Mouse (Mus musculus) adipocyte (in vitro differentiated cells): ENCODE results near the gene Krtap4-1.
"Not testable (repeated sequence)": the region's sequence is repeated elsewhere in the genome, so short reads cannot be mapped to it uniquely, and the experiment has no call there.

ENCODE experiments used
- DNase-seq: peaks from one replicate; pipeline ENCODE4 v3.0.0-alpha.2; 2016; ENCODE audit warnings: low spot score

The Krtap4-1 gene

DNA sequence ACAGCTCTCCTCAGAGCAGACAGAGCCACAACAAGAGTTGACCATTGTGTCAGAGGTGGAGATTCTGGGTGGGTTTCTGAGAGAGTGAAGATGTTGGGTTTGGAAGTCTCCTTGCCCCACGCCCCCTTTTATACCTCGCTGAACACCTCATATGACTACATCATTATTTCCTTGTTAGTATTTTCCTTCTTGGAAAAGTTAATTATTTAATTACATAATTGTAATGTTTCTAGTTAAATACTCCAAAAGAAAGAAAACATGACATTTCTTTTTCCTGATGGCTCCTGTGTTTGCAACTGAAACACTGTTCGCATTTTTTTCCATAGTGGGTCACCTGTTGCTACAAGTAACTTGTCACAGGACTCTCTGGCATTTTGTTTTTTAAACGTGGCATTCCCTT is at the start of gene Krtap4-1:
Gene Krtap4-1 (minus strand): TSS at position 101 of the 400 bp plus-strand sequence.
- no peak for DNase-seq

DNA sequence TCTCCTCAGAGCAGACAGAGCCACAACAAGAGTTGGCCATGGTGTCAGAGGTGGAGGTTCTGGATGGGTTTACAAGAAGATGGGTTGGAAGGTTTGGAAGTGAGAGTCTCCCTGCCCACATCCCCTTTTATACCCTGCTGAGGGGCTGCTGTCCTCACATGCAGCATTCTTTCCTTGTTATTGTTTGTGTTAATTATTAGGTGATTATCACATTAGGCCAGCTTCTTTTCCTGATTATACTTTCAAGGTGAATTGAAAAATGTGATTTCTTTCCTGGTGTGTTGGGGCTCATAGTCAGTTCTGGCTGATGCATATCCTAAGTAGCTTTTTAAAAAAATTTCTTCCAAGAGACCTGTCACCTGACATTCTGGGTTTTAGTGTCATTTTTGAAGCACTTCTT is 37.8 kb upstream of the Krtap4-1 start, which contains the start of gene Krtap4-6:
Gene Krtap4-6 (minus strand): TSS at position 101 of the 400 bp plus-strand sequence.
- DNase-seq: no peak

DNA sequence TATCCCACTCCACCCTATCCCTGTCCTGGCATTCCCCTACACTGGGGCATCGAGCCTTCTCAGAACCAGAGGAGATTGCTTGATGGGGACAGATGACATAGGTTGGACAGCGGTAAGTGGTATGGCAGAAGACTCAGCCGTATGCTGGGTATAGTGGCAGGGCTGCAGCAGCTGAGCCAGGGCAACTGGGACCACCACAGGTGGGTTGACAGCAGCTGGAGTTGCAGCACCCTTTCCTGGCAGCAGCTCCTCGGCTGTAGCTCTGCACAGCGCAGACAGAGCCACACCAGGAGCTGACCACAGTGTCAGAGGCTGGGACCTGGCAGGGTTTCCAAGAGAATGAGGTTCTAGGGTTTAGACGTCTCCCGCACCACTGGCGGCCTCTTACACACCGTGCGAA is 34.8 kb upstream of the Krtap4-1 start:
- DNase-seq: no peak

DNA sequence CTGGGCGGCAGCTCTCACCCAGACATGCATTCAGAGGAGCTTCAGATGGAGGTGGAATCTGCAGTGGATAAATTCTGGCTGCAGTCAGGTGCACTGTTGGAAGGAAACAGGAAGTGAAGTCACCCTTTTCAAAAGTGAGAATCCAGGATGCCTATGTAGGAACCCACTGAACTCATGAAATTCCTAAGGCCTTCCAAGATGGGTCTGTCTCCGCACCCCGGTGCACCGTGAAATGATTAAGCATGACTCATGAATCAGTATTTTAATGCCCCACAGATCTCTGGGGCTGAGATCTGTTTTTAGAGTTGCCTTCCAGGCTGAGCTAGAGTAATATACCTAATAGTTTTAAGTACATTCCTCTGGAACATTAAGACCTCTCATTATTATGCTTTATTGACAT is 31.2 kb upstream of the Krtap4-1 start:
- DNase-seq: no peak

DNA sequence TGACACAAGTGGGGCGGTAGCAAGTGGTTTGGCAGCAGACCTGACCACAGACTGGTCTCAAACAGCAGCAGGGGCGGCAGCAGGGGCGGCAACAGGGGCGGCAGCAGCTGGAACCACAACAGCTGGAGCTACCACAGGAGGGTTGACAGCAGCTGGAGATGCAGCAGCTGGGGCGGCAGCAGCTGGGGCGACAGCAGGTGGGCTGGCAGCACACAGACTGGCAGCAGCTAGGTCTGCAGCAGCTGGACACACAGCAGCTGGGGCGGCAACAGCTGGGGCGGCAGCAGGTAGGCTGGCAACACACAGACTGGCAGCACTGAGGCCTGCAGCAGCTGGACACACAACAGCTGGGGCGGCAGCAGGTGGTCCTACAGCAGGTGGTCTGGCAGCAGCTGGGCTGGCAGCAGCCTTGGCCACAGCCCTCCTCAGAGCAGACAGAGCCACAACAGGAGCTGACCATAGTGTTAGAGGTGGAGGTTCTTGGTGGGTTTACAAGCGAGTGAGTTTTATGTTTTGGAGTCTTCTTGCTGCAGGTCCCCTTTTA is 30.5 kb upstream of the Krtap4-1 start, which contains the start of gene Gm11563:
Gene Gm11563 (minus strand): TSS at position 494 of the 544 bp plus-strand sequence.
- DNase-seq: not testable (repeated sequence)

DNA sequence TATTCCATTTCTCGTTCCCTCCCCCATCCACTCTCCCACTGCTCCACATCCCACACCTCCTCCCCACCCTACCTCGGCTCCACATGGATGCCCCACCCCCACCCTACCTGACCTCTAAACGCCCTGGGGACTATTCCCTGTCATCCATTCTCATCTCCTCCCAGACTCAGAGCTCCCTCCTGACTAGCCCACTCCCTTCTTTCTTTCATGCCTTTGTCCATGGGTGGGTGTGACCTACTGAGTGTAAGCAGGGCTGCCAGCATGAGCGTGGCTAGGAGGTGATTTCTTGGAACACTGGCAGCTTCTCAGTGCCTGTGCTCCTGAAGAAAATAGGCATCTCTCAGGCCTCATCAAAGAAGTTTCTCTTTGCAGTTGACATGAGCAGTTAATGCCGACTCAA is 29.0 kb upstream of the Krtap4-1 start:
- no peak for DNase-seq

DNA sequence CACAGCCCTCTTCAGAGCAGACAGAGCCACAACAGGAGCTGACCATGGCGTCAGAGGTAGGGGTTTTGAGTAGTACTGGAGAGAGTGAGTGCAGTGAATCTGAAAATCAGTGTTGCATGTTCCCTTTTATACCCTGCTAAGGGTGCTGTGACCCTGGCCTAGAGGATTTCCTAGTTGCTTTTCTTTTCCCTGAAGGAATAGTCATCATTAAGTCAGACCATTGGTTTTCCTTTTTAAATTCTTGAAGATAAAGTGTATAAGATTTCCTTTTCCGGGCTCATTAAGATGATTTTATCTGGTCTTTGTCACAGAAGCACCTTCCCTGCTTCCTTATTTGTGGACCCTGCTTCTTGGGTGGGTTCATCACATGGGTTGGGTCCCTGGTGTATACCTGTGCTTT is 22.1 kb upstream of the Krtap4-1 start, which contains the start of gene Gm11555:
Gene Gm11555 (minus strand): TSS at position 101 of the 400 bp plus-strand sequence.
- DNase-seq: no peak

DNA sequence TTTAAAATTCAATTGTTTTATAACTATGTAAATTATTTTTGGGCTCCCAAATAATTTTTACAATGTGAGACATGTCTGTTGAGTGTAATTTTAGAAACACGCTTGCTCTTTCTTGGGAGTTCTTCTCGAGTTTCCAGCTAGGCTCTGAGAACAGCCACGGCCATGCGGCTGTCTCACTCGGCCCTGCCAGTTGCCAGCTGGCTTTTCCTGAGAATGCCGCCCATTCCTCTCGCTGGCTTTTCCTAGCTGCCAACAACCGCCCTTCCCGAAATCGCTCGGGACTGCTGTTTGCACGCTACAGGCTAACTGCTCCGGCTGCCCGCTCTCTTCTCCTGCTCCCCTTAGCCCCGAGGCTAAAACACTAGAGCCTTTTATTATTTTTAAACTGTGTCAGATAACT is 18.4 kb upstream of the Krtap4-1 start:
- no peak for DNase-seq

DNA sequence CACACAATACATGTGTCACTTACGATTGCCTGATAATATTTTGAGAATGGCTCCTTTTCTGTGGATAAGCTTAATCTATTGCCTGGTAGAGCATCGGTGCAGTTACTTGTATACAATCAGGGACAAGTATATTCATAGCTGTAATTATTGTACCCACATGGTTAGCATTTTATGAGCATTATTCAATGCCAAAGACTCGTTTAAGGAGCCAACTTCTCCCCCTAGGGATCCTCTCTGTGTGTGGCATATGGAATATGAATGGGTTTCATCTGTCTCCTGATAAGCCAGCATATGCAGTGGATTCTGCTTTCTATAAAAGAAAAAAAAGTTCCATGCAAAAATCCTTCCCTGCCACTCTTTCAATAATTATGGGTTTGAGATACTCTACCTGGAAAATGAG is 16.3 kb upstream of the Krtap4-1 start:
- no peak for DNase-seq

DNA sequence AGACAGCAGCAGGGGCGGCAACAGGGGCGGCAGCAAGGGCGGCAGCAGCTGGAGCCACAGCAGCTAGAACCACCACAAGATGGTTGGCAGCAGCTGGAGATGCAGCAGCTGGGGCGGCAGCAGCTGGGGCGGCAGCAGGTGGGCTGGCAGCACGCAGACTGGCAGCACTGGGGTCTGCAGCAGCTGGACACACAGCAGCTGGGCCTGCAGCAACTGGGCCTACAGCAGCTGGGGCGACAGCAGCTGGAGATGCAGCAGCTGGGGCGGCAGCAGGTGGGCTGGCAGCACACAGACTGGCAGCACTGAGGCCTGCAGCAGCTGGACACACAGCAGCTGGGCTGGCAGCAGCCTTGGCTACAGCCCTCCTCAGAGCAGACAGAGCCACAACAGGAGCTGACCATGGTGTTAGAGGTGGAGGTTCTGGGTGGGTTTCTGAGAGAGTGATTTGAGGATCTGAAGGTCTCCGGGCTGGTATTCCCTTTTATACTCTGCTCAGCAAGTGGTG is 15.6 kb upstream of the Krtap4-1 start, which contains the start of gene Krtap4-7:
Gene Krtap4-7 (minus strand): TSS at position 455 of the 505 bp plus-strand sequence.
- not testable (repeated sequence) for DNase-seq

DNA sequence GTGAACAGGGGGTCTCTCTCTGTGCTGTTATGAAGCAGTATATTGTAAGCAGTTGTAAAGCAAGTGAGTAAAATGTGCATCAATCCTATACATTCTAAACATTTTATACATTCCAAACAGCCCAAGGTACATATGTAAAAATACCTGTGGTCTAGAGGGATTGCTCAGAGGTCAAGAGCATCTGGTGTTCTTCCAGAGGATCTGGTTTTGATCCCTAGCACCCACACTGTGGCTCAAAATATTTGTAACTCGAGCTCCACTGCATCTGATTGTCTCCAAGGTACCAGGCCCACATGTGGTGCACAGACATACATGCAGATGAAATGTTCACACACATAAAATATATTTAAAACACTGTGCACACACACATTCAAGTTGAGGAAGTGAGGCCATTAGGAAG is 12.9 kb upstream of the Krtap4-1 start:
- DNase-seq: no peak

DNA sequence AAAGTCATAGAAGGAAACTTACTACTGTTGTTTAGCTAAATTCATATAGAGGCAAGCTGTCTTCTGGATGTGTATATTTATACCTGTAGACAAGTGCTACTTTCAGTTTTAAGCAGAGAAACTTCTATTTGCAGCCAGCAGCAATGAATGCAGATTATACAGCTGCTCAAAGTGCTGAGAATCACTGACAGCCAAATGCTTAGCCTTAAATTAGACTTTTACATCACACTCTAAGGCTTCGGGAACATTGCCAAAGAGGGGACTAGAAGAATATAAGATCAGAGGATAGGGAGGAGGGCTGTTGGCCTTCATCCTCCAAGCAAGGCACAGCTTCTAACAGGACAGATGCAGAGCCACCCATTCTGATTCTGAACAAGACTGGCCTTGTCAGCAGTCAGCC is 9.0 kb upstream of the Krtap4-1 start:
- DNase-seq: no peak

DNA sequence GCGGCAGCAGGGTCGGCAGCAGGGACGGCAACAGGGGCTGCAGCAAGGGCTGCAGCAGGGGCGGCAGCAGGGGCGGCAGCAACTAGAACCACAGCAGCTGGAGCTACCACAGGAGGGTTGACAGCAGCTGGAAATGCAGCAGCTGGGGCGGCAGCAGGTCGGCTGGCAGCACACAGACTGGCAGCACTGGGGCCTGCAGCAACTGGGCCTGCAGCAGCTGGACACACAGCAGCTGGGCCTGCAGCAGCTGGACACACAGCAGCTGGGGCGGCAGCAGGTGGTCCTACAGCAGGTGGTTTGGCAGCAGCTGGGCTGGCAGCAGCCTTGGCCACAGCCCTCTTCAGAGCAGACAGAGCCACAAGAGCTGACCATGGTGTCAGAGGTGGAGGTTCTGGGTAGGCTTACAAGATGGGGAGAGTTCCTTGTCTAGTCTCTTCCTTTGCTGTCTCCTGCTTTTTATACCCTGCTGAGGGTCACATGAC is 6.7 kb upstream of the Krtap4-1 start, which contains the start of gene Krtap4-2:
Gene Krtap4-2 (minus strand): TSS at position 432 of the 482 bp plus-strand sequence.
- DNase-seq: no peak

DNA sequence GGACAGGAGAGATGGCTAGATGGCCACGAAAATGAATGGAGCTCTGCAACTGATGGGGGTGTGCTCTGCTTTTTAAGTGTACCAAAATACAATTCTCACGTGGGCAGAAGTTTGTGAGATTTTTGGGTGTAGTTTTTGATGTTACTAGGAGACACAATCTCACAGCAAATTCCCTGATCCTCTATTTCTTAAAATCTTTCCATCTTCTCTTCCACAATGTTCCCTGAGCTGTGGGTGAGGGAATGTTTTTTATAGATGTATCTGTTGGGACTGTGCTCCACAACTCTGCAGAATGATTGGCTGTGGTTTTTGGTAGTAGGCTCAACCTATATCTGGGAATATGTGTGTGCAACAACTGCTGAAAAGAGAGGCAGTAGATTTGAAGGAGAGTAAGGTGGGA is 5.3 kb upstream of the Krtap4-1 start:
- DNase-seq: no peak

DNA sequence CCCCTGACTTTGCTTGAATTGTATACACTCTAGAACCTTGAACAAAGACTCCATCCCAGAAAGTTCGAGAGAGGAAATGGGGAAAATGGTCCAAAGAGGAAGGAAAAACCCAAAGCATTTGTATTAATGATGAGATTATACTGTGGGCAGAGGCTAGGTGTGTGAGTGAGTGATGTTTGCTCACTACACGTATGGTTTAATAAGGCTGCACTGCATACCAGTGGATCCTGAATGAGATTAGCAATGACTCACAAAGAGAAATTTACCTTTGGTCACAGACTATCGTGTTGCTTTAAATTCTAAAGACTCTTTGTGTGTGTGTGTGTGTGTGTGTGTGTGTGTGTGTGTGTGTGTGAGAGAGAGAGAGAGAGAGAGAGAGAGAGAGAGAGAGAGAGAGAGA is 2.9 kb upstream of the Krtap4-1 start:
- no peak for DNase-seq

DNA sequence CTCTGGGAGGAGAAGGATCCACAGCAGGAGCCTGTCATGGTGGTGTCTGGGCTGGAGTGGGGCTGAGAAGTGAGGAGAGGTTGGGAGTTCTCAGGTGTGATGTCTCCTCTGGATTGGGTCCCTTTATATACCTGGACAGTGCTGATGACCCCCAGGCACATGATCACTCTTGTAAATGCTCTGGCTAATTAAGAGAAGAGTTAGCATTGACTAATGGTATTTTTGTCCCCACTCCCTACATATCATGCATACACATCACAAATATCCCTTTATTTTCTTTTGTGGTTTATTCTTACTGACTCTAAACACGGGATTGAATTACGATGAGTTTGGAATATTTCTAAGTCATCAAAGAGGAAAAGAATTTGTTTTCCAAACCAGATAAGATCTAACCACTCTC is 7.7 kb downstream of the Krtap4-1 start, which contains the start of gene Gm11562:
Gene Gm11562 (minus strand): TSS at position 101 of the 400 bp plus-strand sequence.
- no peak for DNase-seq

DNA sequence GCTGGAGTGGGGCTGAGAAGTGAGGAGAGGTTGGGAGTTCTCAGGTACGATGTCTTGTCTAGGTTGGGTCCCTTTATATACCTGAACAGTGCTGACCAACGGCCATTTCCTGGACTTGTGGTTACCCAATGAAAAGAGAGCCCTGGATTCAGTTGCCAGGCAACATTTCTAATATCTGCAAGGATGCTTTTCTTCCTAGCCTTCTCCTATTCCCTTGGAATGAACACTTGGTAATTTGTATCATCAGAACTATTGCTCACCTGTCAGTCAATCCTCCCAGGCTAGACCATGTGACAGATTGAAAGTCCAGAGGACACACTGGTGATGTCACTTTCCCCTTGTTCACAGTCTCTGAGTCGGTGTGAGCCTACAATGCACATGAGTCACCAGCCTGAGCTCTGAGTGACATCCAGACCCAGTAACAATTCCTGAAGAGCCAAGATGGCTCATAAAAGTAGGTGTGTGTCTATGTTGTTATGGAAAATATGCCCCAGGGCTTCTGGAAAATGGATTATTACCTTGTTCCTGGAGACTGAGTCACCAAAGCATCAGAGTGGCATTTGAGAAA is 13.2 kb downstream of the Krtap4-1 start, which contains the start of gene Krtap2-4:
Gene Krtap2-4 (minus strand): TSS at position 51 of the 568 bp plus-strand sequence.
- DNase-seq: no peak

DNA sequence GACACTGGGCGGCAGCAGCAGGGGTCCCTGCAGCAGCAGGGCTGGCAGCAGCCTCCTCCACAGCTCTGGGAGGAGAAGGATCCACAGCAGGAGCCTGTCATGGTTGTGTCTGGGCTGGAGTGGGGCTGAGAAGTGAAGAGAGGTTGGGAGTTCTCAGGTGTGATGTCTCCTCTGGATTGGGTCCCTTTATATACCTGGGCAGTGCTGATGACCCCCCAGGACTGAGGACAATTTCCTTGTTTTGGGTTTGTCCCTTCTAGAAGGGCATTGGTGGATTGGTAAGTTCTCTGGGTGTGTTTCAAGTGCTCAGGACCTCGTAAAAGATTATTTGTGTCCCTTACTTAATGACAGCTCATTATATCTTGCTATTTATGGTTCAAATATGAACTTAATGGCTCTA is 17.9 kb downstream of the Krtap4-1 start, which contains the start of gene Gm11937:
Gene Gm11937 (minus strand): TSS at position 101 of the 400 bp plus-strand sequence.
- DNase-seq: not testable (repeated sequence)

DNA sequence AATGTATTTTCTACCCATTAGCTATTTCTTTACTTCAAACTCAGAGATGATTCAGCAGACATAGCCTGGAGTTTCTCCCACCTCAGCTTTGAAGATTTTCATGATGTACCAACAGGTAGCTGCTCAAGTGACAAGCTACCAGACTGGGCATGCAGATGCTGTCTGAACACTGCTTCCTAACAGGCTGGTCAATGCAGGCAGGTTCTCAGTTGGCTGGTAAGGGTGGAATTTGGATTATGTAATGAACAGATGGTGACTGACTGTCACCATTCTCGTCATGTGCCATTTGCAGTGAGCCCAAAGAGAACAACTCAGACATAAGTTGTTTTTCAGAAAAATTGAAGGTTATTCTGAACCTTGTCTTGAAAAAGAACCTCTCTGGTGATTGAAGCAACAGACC is 18.9 kb downstream of the Krtap4-1 start:
- no peak for DNase-seq

DNA sequence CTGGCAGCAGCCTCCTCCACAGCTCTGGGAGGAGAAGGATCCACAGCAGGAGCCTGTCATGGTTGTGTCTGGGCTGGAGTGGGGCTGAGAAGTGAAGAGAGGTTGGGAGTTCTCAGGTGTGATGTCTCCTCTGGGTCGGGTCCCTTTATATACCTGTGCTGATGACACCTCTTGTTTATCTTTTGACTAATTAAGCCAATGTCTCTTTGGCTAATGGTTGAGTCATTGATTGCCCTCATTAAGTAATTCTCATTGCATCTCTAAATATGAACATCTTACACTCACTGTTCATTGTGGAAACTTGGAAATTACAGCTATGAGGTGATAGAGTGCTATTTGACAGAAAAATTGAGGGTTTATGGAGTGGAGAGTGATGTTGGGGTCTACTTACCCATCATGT is 24.8 kb downstream of the Krtap4-1 start, which contains the start of gene Gm11938:
Gene Gm11938 (minus strand): TSS at position 101 of the 400 bp plus-strand sequence.
- not testable (repeated sequence) for DNase-seq

DNA sequence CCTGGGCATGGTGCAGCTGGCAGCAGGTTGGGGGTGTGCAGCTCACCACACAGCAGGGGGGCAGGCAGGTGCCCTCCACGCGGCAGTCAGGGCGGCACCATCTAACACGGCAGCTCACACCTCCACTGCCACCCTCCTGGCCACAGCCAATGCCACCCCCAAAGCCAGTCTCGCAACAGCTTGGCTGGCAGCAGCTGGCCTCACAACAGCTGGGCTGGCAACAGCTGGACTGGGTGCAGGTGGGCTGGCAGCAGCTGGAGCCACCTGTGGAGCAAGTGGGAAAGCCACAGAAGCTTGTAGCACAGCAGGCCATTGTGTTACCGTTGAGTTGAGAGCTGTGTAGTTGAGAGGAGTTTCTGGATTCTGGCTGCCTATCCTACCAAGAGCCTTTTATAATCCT is 30.3 kb downstream of the Krtap4-1 start, which contains the start of gene Krtap9-3:
Gene Krtap9-3 (minus strand): TSS at position 364 of the 400 bp plus-strand sequence.
- not testable (repeated sequence) for DNase-seq

DNA sequence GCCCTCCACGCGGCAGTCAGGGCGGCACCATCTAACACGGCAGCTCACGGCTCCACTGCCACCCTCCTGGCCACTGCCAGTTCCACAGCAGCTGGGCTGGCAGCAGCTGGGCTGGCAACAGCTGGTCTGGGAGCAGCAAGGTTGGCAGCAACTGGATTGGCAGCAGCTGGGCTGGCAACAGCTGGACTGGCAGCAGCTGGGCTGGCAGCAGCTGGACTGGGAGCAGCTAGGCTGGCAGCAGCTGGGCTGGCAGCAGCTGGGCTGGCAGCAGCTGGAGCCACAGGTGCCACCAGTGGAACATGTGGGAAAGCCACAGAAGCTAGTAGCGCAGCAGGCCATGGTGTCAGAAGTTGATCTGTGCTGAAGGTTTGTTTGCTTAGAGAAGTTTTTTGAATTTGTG is 37.1 kb downstream of the Krtap4-1 start, which contains the start of gene Krtap1-3:
Gene Krtap1-3 (minus strand): TSS at position 359 of the 400 bp plus-strand sequence.
- DNase-seq: peak; percentile 10

DNA sequence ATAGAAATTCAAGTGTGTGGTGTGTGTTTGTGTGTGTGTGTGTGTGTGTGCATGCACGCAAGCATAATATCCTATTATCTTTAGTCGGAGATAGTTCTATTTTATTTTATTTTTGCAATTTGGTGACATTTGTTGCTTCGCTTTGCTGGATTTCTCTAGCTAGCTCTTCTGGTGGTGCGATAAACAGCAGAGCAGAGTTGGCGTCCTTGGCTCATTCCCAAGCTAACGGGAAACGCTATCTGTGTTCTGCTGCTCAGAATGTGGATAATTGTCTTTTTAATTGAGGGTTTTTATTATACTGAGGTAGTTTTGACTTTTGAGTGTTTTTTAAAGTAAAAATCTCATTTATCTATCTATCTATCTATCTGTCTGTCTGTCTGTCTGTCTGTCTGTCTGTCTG is 42.9 kb downstream of the Krtap4-1 start:
- no peak for DNase-seq
